Mouse (Mus musculus) kidney, postnatal 36 days (tissue): ENCODE results near the gene Hdac5.

Experiments used
- DNase-seq, 2 experiments: peaks; one replicate each; pipeline ENCODE4 v3.0.0; 2021 to 2022; ENCODE audit warnings: mixed read lengths in 2 of 2

Gene Hdac5

DNA sequence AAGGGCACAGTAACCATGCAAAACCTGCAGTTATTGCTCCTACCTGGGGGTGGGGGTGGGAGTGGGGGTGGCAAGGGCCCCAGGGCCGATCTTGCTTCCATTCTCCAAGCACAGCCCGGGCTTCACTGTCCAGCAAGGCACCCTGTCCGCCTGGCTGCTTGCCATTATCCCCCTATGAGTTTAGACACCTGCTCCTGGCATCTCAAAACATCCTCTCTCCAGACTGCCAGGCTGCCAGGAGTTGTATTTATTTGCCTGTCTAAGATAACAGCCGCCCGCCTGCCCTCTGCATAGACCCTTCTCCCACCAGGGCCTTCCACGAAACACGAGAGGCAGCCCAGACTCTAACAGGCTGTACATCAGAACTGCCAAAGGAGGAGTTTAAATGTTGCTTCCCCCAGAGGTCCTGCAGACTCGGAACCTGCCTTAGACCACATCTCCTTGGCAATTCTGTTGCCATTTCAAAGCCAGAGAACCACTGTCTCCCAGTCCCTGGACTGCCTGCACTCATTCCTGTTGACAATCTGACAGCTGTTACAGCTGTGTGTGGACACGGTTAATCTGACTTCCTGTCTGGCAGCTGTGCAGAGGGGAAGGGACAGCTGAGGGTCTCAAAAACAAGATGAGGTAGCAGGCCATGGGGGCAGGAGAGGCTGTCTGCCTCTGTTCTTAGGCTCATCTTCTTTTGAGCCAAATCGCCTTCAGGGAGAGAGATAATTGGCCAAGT, 15.4 kb downstream of the Hdac5 start:
- peak in 1 of 2 experiments; percentile 36 for DNase-seq

DNA sequence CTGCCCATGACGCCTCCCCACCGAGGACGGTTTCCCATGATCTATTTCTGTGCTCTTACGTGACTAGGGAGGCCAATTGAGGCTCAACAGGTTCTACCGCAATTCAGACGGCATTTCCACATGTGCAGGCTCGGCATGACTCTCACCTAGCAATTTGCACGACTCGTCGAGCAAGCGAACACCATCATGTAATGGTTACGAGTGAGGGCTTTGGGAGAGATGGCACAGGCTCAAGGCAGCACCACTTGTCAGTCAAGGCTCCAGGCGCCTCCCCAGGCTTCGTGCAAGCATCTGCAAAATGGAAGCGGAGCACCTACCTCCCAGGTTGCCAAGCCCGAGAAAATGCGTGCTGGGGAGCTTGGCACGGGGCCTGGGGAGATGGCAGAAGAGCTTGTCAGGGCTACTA, 18.0 kb downstream of the Hdac5 start:
- peak; percentile 47 to 69 for DNase-seq

DNA sequence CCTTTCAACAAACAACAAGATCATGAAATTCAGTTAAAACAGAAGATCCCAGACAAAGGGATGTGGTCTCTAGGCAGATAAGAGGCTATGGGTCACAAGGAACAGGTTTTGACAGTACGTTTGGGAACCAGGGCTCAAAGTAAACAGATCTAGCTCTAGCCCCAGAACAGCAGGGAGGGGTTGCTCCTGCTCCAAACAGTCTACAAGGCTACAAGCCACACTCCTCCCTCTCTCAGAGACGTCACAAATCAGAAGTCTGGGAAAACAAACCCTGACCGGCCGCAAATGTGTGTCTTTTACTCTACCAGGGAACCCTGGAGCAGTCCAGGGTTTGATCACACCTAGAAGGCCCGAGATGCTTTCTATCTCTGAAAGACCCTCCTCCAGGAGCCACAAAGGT, 19.0 kb downstream of the Hdac5 start:
- no peak for DNase-seq

DNA sequence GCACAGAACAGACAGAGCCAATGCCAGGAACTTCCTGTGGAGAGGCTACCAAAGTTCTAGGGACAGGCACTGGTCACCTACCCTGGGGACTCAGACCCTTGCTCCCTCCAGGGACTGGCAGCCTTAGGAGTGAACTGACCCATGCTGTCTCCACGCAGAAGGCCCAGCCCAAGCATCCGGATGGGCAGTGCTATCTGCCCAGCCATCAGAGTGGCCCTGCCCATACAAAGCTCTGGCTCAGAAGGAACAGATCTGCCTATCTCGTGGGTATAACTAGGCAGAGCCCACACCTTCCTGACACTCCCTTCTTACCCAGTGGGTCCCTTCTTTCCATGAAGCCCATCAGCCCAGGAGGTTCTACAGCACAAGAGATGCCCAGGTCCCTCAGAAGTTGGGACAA, 19.8 kb downstream of the Hdac5 start:
- DNase-seq: no peak

DNA sequence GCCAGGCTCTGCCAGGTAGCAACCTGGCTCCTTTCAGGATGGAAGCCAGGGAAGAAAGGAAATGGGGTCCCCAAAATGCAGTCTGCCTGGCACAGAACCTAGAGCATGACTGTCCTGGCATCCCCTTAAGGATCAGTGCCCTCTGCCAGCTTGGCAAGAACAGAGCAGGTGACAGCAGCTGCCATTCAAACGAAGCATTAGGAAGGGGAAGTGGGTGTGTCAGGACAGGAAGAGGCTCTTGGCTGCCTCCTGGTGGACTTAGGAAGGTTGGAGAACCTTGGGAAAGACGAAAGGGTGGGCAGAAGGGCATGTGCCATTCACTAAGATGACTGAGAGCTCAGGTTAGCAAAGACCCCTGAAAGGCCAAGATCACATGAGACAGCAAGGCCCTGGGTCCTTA, 20.2 kb downstream of the Hdac5 start:
- peak in 1 of 2 experiments; percentile 64 for DNase-seq

DNA sequence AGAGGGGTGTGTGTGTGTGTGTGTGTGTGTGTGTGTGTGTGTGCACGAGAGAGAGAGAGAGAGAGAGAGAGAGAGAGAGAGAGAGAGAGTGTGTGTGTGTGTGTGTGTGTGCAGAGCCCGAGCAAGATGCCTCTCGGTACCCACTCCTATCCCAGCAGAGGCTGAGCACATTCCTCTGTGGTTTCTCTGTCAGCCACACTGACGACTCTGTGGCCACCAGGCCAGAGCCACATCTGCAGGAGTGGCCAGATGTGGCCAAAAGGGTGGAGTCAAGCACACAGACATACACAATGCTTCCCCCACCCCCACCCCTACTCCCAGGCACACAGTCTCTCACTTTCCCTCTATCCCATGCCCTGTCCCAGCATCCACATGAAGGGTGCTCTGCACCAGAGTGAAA, 21.1 kb downstream of the Hdac5 start:
- DNase-seq: no peak

DNA sequence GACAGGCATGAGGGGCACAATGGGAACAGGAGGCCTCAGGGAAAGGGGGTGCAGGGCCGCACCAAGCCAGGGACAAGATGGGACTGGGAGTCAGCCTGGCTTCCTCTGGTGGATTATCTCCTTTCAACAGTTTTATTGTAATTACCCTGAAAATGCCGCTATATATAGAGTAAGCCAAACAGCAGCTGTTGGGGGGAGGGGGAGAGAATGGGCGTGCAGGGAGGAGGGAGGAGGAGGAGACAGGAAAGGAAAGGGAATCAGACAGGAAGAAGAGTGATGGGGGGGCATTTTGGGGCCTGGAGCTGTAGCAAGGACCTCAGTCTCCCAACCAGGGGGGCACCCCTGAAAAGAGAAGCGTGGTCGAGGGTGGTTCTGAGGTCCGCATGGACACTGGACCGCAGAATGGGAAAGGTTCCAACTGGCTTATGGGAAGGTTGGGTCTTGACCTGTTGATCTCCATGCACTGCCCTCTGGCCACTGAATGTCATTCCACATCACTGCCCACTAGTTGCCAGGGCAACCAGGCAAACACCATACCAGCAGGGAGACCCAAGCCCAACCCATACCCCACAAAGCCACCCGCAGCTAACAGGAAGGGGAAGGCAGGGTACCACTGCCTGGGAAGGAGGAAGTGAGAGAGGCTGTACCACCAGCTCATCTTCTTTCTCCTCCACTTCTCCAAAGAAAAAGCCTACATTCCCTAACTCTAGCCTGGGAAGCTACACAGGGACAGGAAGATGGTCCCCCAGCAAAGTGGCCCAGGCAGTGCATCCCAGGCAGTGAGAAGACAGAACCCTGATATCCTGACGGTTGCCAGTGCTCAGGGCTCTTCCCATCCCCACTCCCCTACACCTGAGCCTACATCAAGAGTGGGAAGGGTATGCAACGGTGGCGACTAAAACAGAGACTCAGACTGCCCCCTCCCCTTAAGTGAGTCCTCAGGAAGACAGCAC, 21.9 kb downstream of the Hdac5 start:
- peak; percentile 42 to 48 for DNase-seq

DNA sequence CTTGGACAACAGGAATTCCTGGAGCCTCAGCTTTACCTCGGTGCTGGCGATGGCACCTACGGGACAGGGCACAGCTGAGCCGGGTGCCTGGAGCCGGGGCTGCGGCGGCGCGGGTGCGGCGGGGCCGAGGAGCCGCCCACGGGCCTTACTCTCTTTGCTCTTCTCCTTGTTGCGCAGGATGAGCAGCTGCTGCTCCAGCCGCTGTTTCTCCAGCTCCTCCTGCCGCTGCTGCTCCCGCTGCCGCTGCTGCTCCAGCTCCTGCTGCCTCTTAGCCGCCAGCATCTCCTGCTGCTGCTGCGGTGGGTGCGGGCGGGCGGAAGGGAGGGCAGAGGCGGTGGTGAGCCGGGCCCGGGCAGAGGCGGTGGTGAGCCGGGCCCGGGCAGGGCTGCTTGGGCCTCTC, 23.5 kb downstream of the Hdac5 start:
- no peak for DNase-seq

DNA sequence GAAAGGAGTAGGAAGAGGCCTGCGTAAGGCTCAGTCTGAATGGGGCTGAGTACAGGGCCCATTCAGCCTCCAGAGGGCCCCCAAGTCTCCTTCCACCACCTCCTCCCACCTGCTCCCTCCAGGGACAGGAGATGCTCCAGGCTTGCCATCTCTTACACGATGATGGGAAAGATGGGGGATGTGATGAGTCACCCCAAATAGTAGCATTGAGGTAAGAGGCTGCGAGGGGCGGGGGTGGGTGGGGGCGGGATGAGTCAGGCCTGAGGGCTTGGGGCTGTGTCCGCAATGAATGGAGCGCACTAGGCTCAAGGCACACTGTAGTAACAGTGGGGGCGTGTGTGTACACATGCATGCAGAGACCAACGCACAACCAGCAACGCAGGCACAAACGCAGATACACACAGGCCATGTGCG, 28.6 kb downstream of the Hdac5 start:
- DNase-seq: no peak

DNA sequence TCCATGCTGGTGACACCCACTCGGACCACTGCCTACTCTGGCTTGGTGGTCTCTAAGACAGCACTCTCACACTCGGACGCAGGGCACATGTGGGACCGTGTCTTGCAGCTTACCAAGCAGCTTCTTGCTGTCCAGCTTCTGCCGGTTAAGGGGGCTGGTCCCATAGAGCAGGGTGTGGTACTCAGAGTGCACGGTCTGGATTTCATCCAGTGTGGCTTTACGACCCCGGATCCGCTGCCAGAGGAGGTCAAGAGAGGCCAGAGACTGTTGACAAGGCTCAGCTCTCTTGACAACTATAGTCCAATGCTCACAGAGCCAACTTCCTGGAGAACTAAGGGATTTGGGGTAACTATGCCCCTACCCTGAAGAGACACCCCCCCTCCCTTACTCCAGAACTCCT, 30.1 kb downstream of the Hdac5 start:
- peak in 1 of 2 experiments; percentile 37 for DNase-seq

DNA sequence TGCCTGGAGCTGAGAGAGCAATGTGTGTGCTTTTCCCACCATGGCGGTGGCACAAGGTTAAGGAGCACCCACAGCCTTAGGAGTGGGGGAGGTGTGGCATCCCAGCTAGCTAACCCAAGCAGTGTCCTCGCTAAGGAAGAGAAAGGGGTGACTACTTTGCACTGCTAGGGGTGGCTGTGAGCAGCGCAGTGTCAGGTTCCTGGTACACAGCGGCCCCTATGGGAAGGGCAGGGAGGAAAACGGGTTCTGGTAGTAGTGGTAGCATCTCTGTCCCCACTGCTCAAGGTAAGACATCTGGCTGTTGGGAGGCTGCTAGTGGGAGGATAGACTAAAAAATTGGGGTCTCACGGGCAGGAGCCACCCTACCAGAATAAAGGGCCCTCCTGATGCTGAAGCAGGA, 31.7 kb downstream of the Hdac5 start:
- DNase-seq: no peak

DNA sequence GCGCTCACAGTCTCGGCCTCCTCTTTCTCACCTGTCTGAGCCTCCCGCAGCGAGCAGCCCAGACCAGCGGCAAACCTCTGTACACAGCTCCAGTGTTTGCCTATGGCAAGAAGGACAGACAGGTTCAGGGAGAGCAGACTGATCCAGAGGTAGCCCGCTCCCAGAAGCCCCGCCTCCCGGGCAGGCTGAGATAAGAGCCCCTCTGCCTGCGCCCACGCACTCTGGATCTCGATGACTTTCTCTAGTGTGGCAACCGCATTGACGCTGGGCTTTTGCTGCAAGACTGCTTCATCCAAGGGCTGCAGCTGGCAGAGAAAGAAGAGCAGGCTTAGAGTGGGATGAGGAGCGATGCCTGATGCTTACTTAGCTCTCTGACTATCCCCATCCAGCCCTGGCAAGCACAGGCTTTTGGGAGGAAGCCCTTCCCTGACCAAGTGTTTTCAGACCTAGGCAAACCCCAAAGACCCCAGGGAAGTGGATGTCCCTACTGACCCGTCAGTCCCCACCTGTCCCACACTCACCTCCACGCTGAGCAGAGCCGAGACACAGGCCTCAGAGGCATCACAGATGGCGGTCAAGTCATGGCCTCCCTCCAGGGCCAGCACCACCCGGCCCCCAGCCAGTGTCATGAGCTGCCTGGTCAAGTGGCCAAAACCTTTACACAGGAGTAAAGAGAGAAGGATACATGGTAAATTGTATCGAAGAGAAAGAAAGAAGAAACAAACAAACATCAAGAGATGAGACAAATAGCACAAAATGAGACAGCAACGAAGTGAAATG, 33.8 kb downstream of the Hdac5 start:
- no peak for DNase-seq

DNA sequence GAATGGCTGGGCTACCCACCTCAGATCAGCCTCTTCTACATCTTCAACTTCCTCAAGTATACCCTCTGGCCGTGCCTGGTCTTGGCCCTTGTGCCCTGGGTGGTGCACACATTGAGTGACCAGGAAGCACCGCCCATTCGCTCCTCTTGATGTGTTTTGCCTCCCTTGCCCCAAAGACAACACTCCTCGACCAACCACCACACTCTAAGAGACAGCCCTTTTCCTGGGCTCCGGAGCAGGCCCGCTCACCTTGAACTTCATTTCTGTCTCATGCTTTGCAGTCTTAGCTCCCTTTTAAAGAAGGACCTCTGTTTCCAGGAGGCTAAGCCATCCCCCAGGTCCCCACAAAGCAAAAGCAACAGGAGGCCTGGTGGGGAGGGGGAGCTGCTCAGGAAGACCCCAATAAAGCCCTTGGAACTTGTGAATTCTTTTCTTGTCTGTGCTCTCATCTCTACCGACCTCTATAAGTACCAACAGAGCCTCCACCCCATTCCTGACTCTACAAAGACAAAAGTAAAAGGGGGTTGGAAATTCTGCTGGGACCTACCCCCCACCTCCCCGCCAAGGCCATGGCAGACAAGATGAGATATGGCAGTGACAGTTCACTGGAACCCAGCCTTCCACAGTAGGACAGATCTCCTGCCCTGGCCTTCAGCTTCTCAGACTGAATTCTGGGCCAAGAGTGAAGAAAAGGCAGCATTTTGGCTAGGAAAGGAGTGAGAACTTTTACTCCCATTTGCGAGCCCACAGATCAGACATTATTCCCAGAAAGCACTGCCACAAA, 36.1 kb downstream of the Hdac5 start:
- no peak for DNase-seq

DNA sequence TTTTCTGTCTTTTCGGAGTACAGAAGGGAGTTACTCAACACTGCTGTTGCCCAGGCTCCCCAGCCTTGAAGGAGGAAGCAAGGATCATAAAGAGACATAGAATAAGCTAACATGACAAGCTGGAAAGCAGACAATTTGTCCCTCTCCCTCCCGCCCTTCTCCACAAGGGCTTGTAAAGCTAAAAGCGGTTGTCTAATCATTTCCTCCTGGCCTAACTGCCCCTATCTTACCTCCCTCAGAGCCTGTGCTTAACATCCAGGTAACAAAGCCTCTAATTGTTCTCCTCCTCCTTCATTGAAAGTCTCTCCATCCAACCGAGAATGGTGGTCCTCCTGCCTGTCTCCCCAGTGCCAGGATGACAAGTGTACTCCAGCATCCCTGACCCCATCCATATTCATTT, 39.1 kb downstream of the Hdac5 start:
- DNase-seq: no peak

DNA sequence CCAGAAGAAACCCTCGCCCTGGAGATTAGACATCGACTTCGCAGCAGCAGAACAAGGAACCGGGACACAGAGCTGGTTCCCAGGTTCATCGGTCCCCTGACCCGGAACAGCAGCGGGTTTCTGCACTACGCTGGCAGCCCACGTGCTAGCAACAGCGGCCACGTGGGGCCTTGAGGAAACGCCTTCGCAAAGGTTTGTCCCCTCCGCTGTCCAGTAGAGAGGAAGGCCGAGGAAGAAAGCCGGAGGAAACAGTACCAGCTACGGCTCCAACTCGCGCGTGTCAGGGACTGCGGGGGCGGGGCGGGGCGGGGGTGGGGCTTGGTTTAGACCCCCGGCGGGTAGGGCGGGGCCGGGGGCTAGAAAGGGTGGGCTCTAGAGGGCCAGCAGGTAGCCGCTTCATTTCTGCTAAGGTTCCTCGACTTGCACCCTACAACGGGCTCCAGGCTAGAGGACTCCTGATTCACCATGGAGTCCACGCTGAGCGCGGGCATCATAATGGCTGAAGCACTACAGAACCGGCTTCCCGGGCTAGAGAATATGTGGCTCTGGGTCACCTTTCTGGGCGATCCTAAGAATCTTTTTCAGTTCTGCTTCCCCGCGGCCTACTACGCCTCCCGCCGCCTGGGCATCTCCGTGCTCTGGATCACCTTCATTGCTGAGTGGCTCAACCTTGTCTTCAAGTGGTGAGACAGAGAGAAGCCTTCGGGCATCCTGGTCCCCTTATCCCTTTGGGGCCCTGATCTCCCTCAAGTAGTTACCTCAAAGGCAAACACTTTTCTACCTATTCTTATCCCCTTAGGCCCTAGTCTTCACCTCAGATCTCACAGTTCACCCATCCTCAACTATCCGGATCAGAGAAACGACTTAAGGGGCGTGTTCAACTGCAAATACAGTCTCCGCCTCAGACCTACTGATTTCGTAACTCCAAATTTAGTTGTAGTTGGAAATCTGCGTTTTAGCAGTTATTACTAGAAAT, 40.2 kb downstream of the Hdac5 start, which contains the start of gene G6pc3:
Gene G6pc3, plus strand, starts transcription at position 160 of the 976 bp plus-strand sequence.
- peak; percentile 96 for DNase-seq

DNA sequence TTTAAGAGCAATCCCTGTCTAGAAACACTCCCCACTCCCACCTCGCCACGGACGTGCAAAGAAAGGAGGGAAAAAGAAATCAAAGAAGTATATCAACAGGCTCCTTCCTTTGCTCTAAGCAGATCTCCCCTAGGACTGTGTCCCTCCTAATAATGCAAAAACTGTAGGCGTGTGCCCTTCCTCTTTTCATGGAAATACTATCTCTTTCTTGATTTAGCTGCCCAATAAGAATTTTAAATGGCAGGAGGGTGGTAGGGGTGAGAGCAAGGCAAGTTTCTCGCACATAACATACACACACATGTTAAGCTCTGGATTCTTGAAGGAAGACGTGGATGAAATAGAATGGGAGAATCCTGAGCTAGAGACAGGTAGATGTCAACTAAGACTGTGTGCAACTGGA, 41.0 kb downstream of the Hdac5 start:
- no peak for DNase-seq

DNA sequence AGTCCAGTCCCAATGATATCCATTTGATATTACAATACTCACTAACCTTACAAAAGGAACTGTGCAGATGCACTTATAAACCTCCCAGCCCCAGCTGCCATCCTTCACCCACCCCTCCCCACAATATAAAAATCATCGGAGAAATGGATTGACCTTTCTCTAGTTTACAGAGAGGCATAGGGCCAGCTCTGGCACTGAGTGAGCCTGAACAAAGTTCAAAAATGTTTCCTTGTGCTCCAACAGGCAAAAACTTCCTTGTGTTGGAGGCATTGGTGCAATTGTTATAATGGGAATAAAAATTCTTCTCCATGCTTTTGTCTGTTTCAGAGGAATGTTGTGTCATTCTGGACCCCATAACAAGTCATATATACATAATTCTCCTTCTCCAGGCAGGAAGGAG, 43.7 kb downstream of the Hdac5 start:
- peak; percentile 30 to 55 for DNase-seq

DNA sequence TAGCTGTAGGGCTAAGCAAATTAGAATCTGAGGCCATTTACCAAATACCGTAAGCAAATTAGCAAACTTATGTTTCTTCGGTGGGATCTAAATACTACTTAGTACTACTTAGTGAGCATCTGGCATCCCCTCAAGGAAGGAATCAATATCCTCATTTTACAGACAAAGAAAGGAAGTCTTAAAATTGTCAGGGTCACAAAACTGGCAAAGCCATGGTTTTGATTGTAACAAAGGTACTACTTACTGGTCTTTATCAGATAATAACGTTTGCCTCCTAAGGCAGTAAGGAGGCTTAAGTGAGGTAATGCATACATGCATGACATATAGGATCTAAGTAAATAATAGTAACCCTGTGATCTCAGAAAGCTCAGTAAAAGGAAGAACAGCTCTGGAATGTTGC, 44.3 kb downstream of the Hdac5 start:
- DNase-seq: no peak

DNA sequence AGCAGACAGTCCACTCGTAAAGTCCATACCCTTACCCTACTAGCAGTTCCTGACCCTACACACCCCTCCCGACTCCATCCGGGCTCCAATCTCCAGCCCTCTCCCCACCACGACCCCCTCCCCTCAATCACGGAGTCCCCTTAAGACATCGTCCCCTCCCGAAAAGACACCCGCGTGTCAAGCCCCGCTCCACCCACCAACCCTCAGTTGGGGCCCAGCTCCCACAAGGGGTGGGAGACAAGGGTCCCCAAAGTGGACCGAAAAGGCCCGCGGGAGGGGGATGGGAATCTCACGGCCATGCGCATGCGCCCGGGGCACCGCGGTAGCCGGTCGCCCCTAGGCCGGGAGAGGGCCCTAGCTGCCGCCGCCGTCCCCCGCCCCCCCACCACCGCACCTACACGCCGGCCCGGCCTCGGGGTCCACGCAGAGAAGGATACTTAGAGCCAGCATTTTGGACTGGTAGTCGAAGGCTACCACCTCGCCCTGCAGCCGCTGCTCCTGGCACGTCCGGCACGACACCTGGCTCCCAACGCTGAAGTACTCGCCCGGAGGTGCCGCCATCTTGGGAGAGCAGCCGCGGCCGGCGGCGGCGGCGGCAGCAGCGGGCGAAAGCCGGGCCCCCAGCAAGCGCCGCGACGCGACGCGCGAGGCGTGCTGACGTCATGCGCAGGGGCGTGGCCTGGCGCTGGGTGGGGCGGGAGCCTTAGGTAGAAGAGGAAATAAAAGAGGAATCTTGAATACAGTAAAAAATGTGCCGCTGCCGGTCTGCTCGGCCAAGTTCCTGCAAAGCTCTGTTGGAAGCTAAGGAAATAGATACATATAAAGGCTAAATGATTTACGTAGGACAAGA, 45.1 kb downstream of the Hdac5 start, which contains the start of gene Lsm12:
Gene Lsm12, minus strand, starts transcription at position 651 of the 850 bp plus-strand sequence.
- DNase-seq: peak; percentile 95 to 99

DNA sequence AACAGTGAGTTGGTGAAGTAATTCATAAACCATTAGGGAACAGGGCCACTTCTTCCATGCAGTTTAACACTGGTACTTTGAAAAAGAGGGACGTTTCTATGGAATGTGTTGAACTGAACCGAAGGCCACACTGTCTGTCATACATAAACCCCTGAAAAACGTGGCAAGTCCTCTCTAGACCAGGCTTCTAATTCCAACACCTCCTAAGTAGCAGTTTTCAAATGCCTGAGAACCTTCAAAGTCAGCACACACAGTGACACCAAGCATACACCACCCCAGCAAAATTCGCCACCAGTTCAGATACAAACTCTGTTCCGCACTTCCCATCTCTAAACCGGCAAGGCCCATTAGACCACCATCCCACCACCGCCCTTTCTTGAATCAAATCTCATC, 45.7 kb downstream of the Hdac5 start:
- no peak for DNase-seq
